Mouse (Mus musculus): ENCODE data around the gene Arf6. TPM values are rescaled to one million over a fixed set of nuclear protein-coding genes. Genes with fewer than 3 reads are reported as not detected.
A peak's percentile ranks its signal among the peaks of the same experiment; 100 is the strongest.
"Not testable (repeated sequence)": the region's sequence is repeated elsewhere in the genome, so short reads cannot be mapped to it uniquely, and the experiment has no call there.

The Arf6 gene
- 38.2 and 41.6 TPM in 2 replicates for polyA plus RNA-seq (2015; fragmentation: Nextera tagmentation; extraction: Ambion mirVana)

DNA sequence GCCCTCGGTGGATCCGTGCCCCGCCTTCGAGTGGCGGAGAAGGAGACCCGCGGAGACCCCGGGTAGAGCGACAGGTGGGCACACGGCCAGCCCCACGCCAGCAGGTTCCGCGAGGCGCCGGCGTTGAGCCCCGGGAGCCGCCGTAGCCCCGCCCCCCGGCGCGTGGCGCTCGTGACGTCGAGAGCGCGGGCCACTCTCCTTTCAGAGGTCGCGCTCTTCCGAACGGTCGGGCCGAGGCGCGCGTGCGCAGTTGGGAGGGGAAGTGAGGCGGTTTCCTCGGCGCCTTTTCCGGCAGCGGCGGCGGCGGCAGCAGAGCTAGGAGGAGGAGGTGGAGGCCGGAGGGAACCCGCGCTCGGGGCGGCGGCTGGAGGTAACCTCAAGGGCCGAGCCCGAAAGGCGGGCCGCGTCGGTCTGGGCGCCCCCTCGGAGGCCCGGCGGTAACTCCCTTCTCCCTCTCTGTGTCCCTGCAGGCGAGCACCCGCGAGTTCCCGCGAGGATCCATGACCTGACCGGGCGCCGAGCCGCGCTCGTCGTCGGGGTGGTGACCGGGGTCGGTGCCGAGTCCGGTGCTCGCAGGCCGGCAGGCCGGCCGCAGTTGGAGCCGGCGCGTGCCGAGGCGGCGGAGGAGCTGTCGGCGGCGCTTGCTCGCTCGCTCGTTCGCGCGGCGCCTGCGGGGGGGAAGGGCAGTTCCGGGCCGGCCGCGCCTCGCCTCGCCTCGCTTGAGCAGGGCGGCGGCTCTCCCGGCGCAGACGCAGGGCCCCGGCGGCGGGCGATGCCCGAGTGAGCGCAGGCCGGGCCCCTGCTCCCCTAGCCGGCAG lies at the start of gene Arf6, which contains the start of gene Gm9887:
Gene Arf6, plus strand, starts transcription at position 297 of the 818 bp plus-strand sequence.
Gene Gm9887, minus strand, starts transcription at position 605 of the 818 bp plus-strand sequence.
- Histone ChIP-seq H3K36me3 (peaks cover 20% of the 10 kb centered on the region), H3K4me2 (peak within 1 kb of the TSS; percentile 94), H3K9ac (peak within 1 kb of the TSS; percentile 99), H3K4me1 (replicated peaks) (peaks cover 32% of the 10 kb centered on the region), H3K4me3 (replicated peaks) (peak within 1 kb of the TSS; percentile 93), H3K27me3 (no peaks in the 10 kb centered on the region), H3K27ac (peak within 1 kb of the TSS; percentile 98), H3K9me3 (replicated peaks) (no peaks in the 10 kb centered on the region)
- peak; percentile 97 for DNase-seq
- ATAC-seq (ENCODE audit: low read depth) = peak; percentile 83
- WGBS (ENCODE audit: insufficient replicate concordance) = under 1% methylated on average over 111 of the region's 121 CpGs

DNA sequence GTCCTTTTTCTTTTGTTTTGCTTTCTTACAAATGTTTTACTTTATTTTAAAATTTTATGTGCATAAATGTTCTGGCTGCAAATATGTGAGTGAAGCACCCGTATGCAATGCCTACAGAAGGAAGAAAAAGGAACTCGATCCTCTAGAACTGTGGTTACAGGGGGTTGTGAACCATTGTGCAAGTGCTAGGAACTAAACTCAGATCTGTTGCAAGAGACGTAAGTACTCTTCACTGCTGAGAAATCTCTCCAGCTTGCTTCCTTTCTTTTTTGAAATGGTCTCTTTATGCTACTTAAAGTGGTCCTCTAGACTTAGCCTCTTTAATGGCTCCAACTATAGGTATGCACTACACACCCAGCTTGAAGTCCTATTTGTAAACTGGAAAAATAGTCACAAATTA lies 40.8 kb upstream of the Arf6 start:
- no peaks in the 10 kb centered on the region for H3K4me1 ChIP-seq (replicated peaks)
- H3K4me3 ChIP-seq (replicated peaks) = no peak overlapping the region
- H3K27me3 ChIP-seq = no peaks in the 10 kb centered on the region
- H3K9ac ChIP-seq = no peak overlapping the region
- ATAC-seq (ENCODE audit: low read depth) = no peak
- H3K36me3 ChIP-seq = peaks cover 69% of the 10 kb centered on the region
- H3K27ac ChIP-seq = no peak overlapping the region
- no peak for DNase-seq
- no peaks in the 10 kb centered on the region for H3K9me3 ChIP-seq (replicated peaks)
- H3K4me2 ChIP-seq = no peak overlapping the region
- WGBS (ENCODE audit: insufficient replicate concordance) = 76% methylated on average over 3 of the region's 3 CpGs

DNA sequence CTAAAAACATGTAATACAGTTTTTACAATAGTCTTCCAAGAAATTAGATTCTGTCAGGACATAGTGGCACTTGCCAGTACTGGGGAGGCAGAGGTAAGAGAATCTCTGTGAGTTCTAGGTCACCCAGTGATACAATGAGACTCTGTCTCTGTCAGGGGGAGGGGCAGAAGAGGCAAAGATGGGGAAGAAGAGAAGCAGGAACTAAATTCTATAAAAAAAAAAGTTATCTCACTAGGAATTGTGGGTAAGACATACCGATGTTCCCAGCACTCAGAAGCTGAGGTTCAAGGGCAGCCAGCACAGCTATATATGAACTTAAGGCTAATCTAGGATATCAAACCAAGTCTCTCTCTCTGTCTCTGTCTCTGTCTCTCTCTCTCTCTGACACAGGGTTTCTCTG lies 39.8 kb upstream of the Arf6 start:
- Histone ChIP-seq H3K9ac (no peak overlapping the region), H3K4me1 (replicated peaks) (no peaks in the 10 kb centered on the region), H3K9me3 (replicated peaks) (no peaks in the 10 kb centered on the region), H3K27me3 (no peaks in the 10 kb centered on the region), H3K36me3 (peaks cover 66% of the 10 kb centered on the region), H3K4me3 (replicated peaks) (no peak overlapping the region), H3K27ac (no peak overlapping the region), H3K4me2 (no peak overlapping the region)
- no peak for ATAC-seq (ENCODE audit: low read depth)
- WGBS (ENCODE audit: insufficient replicate concordance) = 74% methylated on average over 1 of the region's 1 CpGs
- no peak for DNase-seq

DNA sequence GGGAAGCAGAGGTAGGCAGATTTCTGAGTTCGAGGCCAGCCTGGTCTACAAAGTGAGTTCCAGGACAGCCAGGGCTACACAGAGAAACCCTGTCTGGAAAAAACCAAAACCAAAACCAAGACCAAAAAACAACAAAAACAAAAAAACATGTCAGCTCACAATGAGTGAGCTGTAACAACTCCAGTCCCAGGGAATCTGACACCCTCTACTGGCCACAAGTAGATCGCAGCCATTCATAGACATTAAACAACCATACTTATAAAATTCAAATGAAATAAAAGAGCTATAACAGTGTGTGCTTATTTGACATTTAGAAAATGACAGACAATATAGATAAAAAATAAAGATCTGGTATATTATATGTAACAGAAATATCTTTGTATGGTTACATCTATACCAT lies 38.4 kb upstream of the Arf6 start:
- WGBS (ENCODE audit: insufficient replicate concordance) = 83% methylated on average over 2 of the region's 2 CpGs
- ATAC-seq (ENCODE audit: low read depth) (no peak), DNase-seq (peak; percentile 13)
- Histone ChIP-seq H3K27ac (no peak overlapping the region), H3K9me3 (replicated peaks) (no peaks in the 10 kb centered on the region), H3K36me3 (peaks cover 71% of the 10 kb centered on the region), H3K4me3 (replicated peaks) (no peak overlapping the region), H3K9ac (no peak overlapping the region), H3K27me3 (no peaks in the 10 kb centered on the region), H3K4me2 (no peak overlapping the region), H3K4me1 (replicated peaks) (no peaks in the 10 kb centered on the region)

DNA sequence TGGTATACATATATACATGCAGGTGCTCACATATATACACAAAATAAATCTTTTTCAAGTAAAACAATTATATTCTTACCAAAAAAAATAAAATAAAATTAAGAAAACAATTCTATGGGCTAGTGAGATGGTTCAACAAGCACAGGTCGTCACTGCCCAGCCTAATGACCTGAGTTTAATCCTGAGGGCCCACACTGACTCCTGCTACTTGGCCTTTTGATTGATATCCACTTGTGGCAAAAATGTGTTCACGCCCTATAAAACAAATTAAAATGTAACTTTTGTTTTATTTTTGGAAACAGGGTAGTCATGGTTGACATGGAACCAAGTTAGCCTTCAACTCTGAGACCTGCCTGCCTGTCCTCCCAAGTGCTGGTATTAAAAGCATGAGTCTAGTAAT lies 22.0 kb upstream of the Arf6 start:
- no peaks in the 10 kb centered on the region for H3K27me3 ChIP-seq
- no peak overlapping the region for H3K27ac ChIP-seq
- no peaks in the 10 kb centered on the region for H3K4me1 ChIP-seq (replicated peaks)
- H3K4me2 ChIP-seq = no peak overlapping the region
- DNase-seq = no peak
- WGBS (ENCODE audit: insufficient replicate concordance) = 72% methylated on average over 2 of the region's 2 CpGs
- H3K9ac ChIP-seq = no peak overlapping the region
- no peaks in the 10 kb centered on the region for H3K9me3 ChIP-seq (replicated peaks)
- no peak overlapping the region for H3K4me3 ChIP-seq (replicated peaks)
- H3K36me3 ChIP-seq = peaks cover 79% of the 10 kb centered on the region
- no peak for ATAC-seq (ENCODE audit: low read depth)

DNA sequence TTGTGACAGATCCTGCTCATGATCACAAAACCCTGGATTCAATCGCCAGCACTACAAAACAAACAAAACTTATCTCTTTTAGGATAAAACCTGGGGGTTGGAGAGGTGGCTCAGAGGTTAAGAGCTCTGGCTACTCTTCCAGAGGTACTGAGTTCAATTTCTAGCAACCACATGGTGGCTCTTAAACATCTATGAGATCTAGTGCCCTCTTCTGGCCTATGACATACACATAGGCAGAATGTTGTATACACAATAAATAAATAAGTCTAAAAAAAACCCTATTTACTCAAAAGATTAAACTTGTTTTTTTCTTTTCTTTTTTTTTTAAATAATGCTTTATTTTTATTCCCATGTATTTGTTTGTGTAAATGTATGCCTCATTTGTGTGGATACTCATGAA lies 20.3 kb upstream of the Arf6 start:
- ATAC-seq (ENCODE audit: low read depth) (no peak), DNase-seq (no peak)
- H3K27ac ChIP-seq = no peak overlapping the region
- WGBS (ENCODE audit: insufficient replicate concordance) = 80% methylated on average over 1 of the region's 1 CpGs
- no peak overlapping the region for H3K4me3 ChIP-seq (replicated peaks)
- H3K4me2 ChIP-seq = no peak overlapping the region
- peaks cover 71% of the 10 kb centered on the region for H3K36me3 ChIP-seq
- peaks cover 11% of the 10 kb centered on the region for H3K4me1 ChIP-seq (replicated peaks)
- H3K9me3 ChIP-seq (replicated peaks) = no peaks in the 10 kb centered on the region
- no peak overlapping the region for H3K9ac ChIP-seq
- H3K27me3 ChIP-seq = no peaks in the 10 kb centered on the region

DNA sequence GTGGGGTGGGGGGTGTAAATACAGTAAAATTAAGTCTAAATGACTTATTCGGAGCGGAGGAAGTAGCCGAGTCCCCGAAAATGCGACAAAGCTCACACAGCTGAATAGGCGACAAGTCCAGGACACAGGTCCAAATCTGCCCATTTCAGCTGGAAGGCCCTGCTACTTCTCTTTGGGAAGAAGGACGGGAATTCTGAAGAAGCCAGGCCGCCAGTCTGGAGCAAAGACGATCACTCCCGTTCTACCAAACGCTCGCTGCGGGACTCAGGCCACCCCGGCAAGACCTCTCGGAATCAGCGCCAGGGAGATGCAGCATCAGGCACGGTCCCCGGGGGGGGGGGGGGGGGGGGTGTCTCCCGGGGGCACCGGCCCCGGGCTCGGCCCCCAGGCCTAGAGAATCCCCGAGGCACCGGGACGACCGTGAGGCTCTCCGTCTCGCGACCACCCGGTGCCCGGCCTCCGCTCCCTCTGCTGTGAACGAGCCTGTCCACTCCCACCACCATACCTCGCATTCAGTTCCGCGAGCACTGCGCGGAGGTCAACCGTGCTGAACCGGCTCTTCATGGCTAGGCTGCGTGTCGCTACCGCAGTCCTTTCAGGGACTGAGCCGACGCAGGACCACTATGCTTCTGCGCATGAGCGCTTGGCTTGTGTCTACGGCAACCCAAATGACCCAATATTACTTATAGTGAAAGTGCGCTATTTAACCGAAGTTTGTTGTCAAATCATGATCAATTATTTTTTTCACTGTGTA lies 15.2 kb upstream of the Arf6 start, which contains the start of gene Nemf:
Gene Nemf, minus strand, starts transcription at position 620 of the 754 bp plus-strand sequence.
- H3K4me3 ChIP-seq (replicated peaks) = peak within 1 kb of the TSS; percentile 93
- ATAC-seq (ENCODE audit: low read depth) (peak; percentile 41), DNase-seq (peak; percentile 81)
- peak within 1 kb of the TSS; percentile 92 for H3K27ac ChIP-seq
- H3K36me3 ChIP-seq = peaks cover 33% of the 10 kb centered on the region
- peak within 1 kb of the TSS; percentile 94 for H3K9ac ChIP-seq
- WGBS (ENCODE audit: insufficient replicate concordance) = under 1% methylated on average over 44 of the region's 50 CpGs
- H3K4me2 ChIP-seq = peak within 1 kb of the TSS; percentile 81
- peaks cover 15% of the 10 kb centered on the region for H3K4me1 ChIP-seq (replicated peaks)
- H3K9me3 ChIP-seq (replicated peaks) = no peaks in the 10 kb centered on the region
- H3K27me3 ChIP-seq = no peaks in the 10 kb centered on the region

DNA sequence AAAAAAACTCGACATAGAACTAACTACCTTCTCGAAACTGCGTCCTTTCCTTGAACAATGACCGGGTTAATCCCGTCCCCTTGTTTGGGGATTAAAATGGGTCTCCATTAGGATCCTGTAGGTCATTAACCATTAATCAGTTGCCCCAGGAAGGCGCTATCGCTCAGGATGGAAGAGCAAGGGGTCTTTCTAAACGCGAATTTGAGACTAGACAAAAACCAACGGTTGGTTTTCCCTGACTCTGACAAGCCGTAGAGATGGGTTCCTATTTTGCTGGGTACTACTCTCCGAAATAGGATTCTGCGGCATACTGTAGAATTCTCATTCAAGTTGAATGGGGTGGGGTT lies 14.7 kb upstream of the Arf6 start:
- ATAC-seq (ENCODE audit: low read depth) (no peak), DNase-seq (no peak)
- Histone ChIP-seq H3K4me3 (replicated peaks) (peak overlapping the region; percentile 93), H3K9me3 (replicated peaks) (no peaks in the 10 kb centered on the region), H3K4me1 (replicated peaks) (peaks cover 20% of the 10 kb centered on the region), H3K27me3 (no peaks in the 10 kb centered on the region), H3K36me3 (peaks cover 29% of the 10 kb centered on the region), H3K9ac (peak overlapping the region; percentile 94), H3K4me2 (peak overlapping the region; percentile 81), H3K27ac (peak overlapping the region; percentile 92)
- WGBS (ENCODE audit: insufficient replicate concordance) = 6% methylated on average over 13 of the region's 13 CpGs

DNA sequence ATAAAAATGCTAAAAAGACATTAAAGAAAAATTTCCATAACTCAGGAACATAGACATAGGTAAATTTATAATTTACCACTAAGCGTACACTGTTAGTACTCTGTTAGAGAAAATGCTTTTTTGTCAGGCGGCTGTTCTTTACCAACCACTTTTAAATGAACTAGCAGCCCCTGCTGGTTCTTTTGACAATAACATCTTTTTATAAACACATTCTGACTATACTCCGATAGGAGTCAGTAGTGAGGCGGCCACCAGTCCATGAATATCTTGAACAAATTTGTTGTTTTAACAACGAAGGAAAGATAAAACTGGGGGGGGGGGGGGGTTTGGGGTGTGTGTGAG lies 11.3 kb upstream of the Arf6 start:
- H3K27ac ChIP-seq = peak overlapping the region; percentile 59; the same call in 1 of the 2 replicates
- peak; percentile 65 for DNase-seq
- WGBS (ENCODE audit: insufficient replicate concordance) = 13% methylated on average over 5 of the region's 5 CpGs

DNA sequence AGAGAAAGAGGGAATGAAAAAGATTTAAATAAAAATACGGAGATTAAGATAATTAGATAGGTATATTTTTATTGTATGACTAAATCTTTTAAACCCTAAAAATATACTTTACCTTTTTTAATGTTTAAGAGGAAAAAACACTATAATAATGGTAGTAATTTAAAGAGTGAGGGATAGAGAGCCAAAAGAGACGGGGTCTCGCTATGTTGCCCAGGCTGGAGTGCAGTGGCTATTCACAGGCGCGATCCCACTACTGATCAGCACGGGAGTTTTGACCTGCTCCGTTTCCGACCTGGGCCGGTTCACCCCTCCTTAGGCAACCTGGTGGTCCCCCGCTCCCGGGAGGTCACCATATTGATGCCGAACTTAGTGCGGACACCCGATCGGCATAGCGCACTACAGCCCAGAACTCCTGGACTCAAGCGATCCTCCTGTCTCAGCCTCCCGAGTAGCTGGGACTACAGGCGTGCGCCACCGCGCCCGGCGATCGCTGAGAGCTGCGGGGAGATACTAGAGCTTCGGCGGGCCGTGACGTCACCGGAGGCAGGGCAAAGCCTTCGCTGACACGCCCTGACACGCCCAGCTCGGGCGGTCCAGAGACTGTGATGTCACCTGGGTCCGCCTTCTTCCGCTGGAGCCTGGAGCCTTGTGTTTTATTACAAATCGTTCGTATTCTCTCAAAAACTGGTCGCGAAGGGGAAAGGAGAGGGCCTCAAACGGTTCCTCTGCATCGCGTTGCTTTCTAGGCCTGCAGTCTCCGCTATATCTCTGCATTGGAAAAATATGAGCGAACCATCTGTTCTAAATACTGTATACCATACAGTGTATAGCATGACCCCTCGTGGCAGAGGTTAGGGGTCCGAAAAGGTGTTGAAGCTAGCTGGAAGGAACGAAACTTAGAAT lies 10.7 kb upstream of the Arf6 start:
- peak; percentile 89 for ATAC-seq (ENCODE audit: low read depth)
- Histone ChIP-seq H3K9ac (peak overlapping the region; percentile 75), H3K27ac (peak overlapping the region; percentile 95), H3K4me1 (replicated peaks) (peaks cover 43% of the 10 kb centered on the region), H3K4me3 (replicated peaks) (peak overlapping the region; percentile 64), H3K4me2 (peak overlapping the region; percentile 82)
- DNase-seq = peak; percentile 99
- under 1% methylated on average over 40 of the region's 50 CpGs for WGBS (ENCODE audit: insufficient replicate concordance)
- not testable (repeated sequence) for H3K36me3 ChIP-seq; H3K27me3 ChIP-seq; H3K9me3 ChIP-seq (replicated peaks)

More for the DNA sequence above, 11.3 kb upstream of the Arf6 start:
- H3K4me2 ChIP-seq = no peak overlapping the region
- ATAC-seq (ENCODE audit: low read depth) = no peak
- no peak overlapping the region for H3K4me3 ChIP-seq (replicated peaks)
- H3K9me3 ChIP-seq (replicated peaks) = no peaks in the 10 kb centered on the region
- H3K4me1 ChIP-seq (replicated peaks) = peaks cover 41% of the 10 kb centered on the region
- H3K27me3 ChIP-seq = no peaks in the 10 kb centered on the region
- no peak overlapping the region for H3K9ac ChIP-seq
- H3K36me3 ChIP-seq = no peaks in the 10 kb centered on the region

DNA sequence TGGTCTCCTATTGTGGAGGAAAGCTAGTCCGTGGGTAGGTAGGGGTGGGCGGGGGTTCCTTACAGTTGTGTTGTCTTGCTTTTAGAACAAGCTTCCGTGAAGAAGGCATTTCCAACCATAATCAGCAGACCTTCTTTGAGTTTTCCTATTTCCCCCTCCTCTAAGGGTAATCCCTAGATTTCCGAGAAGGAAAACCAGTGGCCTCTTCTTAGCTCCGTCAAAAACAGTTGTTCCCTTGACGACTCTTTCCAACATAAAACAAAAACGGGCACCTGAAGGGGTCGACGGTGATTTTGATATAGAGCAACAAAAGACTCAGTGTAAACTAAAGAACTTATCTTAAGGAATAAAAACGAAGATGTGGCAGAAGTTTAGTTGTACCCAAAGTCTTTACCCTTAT lies 10.0 kb upstream of the Arf6 start:
- 2% methylated on average over 10 of the region's 10 CpGs for WGBS (ENCODE audit: insufficient replicate concordance)
- no peak for DNase-seq
- peak overlapping the region; percentile 95 for H3K27ac ChIP-seq
- no peaks in the 10 kb centered on the region for H3K9me3 ChIP-seq (replicated peaks)
- H3K27me3 ChIP-seq = no peaks in the 10 kb centered on the region
- peaks cover 46% of the 10 kb centered on the region for H3K4me1 ChIP-seq (replicated peaks)
- no peak for ATAC-seq (ENCODE audit: low read depth)
- peak overlapping the region; percentile 82 for H3K4me2 ChIP-seq
- H3K9ac ChIP-seq = peak overlapping the region; percentile 75
- H3K4me3 ChIP-seq (replicated peaks) = peak overlapping the region; percentile 64
- no peaks in the 10 kb centered on the region for H3K36me3 ChIP-seq

All from liver, embryonic 13.5 days (tissue).